Mouse (Mus musculus): Measurements from ENCODE around the gene Ttc34. TPM values are rescaled to one million over a fixed set of nuclear protein-coding genes. Genes with fewer than 3 reads are reported as not detected.

Ttc34 gene
- polyA plus RNA-seq, 1 experiment from 2014 or later: 0.59 TPM

Other genes with a start within 250 kb of the Ttc34 start
- gene Prdm16, start 200.6 kb upstream of the Ttc34 start, polyA plus RNA-seq (2015; fragmentation: Nextera tagmentation; extraction: Ambion mirVana): 22.3 and 24.7 TPM in 2 replicates
- not detected in 2 replicates for gene Actrt2, start 169.6 kb upstream of the Ttc34 start, polyA plus RNA-seq (2015; fragmentation: Nextera tagmentation; extraction: Ambion mirVana)
- gene Mmel1, start 32.1 kb downstream of the Ttc34 start, polyA plus RNA-seq (2015; fragmentation: Nextera tagmentation; extraction: Ambion mirVana): 0.17 TPM in 1 of 2 replicates, not detected in the other
- 39.1 and 42.2 TPM in 2 replicates for gene Fam213b, start 61.7 kb downstream of the Ttc34 start, polyA plus RNA-seq (2015; fragmentation: Nextera tagmentation; extraction: Ambion mirVana)
- gene Tnfrsf14, start 91.1 kb downstream of the Ttc34 start, polyA plus RNA-seq (2015; fragmentation: Nextera tagmentation; extraction: Ambion mirVana): 0.74 and 0.95 TPM in 2 replicates
- gene Hes5, start 123.5 kb downstream of the Ttc34 start, polyA plus RNA-seq (2015; fragmentation: Nextera tagmentation; extraction: Ambion mirVana): 17.2 and 20.1 TPM in 2 replicates
- gene Pank4, start 126.7 kb downstream of the Ttc34 start, polyA plus RNA-seq (2015; fragmentation: Nextera tagmentation; extraction: Ambion mirVana): 51.9 and 53.8 TPM in 2 replicates
- gene Plch2, start 219.3 kb downstream of the Ttc34 start, polyA plus RNA-seq (2015; fragmentation: Nextera tagmentation; extraction: Ambion mirVana): 3.6 and 3.8 TPM in 2 replicates
- 26.3 and 27.3 TPM in 2 replicates for gene Pex10, start 229.6 kb downstream of the Ttc34 start, polyA plus RNA-seq (2015; fragmentation: Nextera tagmentation; extraction: Ambion mirVana)
- gene Rer1, start 248.9 kb downstream of the Ttc34 start, polyA plus RNA-seq (2015; fragmentation: Nextera tagmentation; extraction: Ambion mirVana): 158 and 162 TPM in 2 replicates
- 5.9 and 7.0 TPM in 2 replicates for gene Morn1, start 249.1 kb downstream of the Ttc34 start, polyA plus RNA-seq (2015; fragmentation: Nextera tagmentation; extraction: Ambion mirVana)

Measured in kidney, embryonic 16.5 days (tissue).